ENCODE assay signal across 24 mouse cellular contexts in the genomic region with DNA sequence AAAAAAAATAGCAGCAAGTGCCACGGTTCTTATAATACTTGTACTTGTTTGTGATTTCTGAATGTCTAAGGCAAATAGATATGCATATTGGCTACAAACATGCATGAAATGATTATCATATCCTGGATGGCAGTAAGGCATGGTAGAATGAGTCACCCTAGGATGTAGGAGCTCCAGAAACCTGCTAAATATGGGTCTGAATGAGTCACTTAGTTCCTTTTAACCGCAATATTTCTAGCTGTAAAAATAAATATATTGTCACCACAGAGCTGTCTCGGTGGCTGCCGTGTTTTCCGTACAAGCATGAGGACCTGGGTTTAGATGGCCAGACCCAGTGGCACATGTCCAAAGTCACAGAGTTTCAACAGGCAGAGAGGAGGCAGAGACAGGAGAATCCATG.
DNase-seq lines count a peak whose midpoint lies in the region; ATAC-seq lines count a peak whose summit lies in the region.
"Had no signal": no experiment of that assay in that cellular context is flagged by ENCODE, and none has a peak within 500 bp of the region (broad histone marks: within the 10 kb centered on the region; RNA-seq: fewer than 3 reads in every experiment).

No protein-coding gene starts in this region.

- ATAC-seq in common myeloid progenitor, adult 5-6 weeks (replicated peaks; ENCODE audit: low read depth, poor library complexity, severe bottlenecking), result peak; percentile 63; the same call in 1 of the 2 replicates
- ATAC-seq: forebrain, postnatal 0 days; hindbrain, embryonic 16.5 days; midbrain, embryonic 16.5 days had no signal

- DNase-seq in frontal cortex, postnatal 36 days (ENCODE audit: low spot score in 2 of 2), result peak; percentile 20 to 22
- no peak for DNase-seq in frontal cortex, postnatal 25 days (ENCODE audit: low spot score in 2 of 2)
- DNase-seq in right cerebral cortex, postnatal 25 days, result peak; percentile 8
- DNase-seq in right cerebral cortex, postnatal 36 days (ENCODE audit: low spot score in 2 of 2), result no peak
- no peak for DNase-seq in testis, postnatal 14 days (ENCODE audit: low spot score)
- no peak for DNase-seq in heart, postnatal 10 days
- DNase-seq in cerebellum, adult 9-10 months, result no peak
- DNase-seq: adrenal gland, postnatal 14 days; B cell, adult 2 months; cerebellum, adult 11-12 months; cerebellum, postnatal 10 days; forebrain, postnatal 0 days; gastrocnemius, adult 2 months; gastrocnemius, postnatal 36 days; heart, adult 18-20 months; heart, postnatal 14 days; kidney, adult 18-20 months; kidney, postnatal 25 days; lung, postnatal 36 days; right cerebral cortex, postnatal 14 days; thymus, postnatal 14 days had no signal

- intact Hi-C loops in heart, postnatal 10 days (cut with DNase I), result no loop called here

Comparison
In these comparisons a context has a peak if more than half of its experiments do, and no peak if none do; other contexts are left out.
1. DNase-seq: peak in frontal cortex, postnatal 36 days (2 of 2) and right cerebral cortex, postnatal 25 days (single experiment); none in frontal cortex, postnatal 25 days (0 of 2), right cerebral cortex, postnatal 36 days (0 of 2), testis, postnatal 14 days (single experiment), heart, postnatal 10 days (0 of 2) and cerebellum, adult 9-10 months (single experiment).